Mouse (Mus musculus) B cell, adult 2 months (primary cell): ENCODE results near the gene Celf2.

Source experiments
- DNase-seq, 2 experiments: peaks; one replicate each; pipeline ENCODE4 v3.0.0; 2022

The Celf2 gene

DNA sequence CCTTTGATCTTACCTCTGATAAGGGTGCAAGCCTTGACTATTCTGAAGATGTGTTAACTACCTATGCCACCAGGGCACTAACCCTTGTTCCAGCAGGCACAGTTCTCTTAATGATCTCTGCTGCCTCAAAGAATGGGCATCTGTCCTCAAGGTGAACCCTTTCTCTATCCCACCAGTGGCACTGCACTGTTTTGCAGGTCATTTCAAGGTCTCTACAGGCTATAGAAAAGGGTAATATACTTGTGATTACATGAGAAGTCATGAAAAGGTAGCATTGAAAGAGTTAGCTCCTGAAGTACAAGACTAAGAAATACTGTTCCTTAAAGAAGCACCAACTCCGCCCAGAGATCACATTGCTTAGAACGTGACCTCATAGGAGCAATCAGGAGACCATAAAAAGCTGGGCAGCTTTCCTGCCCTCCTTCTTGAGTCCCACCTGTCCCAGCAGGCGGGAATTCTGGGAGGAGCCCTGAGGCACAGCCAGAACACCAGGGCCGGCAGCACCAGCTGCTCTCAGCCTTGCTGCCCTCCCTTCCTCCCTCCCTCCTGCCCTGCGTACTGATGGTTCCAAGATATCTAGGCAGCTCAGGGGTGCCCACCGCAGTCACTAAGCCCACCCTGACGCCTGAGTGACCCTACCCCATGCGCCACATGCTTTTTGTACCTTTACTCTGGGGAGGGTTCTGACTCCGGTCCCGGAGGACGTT is 788.5 kb downstream of the Celf2 start:
- DNase-seq = peak; percentile 64 to 70

DNA sequence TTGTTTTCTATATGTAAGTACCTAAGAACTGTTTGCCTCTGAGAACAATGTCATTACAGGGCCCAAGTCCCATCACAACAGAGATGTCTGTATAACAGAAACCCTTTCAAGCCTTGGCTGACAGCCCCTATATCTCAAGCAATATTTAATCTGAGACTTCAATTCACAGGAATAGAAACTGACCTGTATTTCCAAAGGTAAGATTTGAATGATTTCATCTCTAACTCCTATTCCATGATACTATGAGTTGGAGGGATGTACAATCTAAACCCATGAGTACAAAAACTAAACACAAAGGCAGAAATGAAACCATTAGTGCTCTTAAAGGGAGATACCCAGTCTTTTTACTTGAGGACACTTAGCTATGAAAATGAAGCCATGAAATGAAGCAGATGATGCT is 790.5 kb downstream of the Celf2 start:
- no peak for DNase-seq

DNA sequence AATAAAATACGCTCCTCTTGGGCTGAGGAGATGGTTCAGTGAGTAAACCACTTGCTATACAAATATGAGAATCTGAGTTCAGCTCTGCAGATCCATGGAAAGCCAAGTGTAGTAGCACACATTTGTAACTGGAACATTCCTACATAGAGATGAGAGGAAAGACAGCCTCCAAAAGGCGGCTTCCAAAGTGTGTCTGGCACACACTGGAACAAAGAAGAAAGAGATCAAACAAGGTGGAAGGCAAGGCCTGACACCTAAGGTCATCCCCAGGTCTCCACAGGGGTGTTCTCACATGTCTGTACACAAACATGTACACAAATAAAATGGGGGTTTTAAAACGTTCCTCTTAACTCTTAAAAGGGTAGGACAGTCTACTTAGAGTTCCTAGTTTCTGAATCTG is 791.4 kb downstream of the Celf2 start:
- no peak for DNase-seq

DNA sequence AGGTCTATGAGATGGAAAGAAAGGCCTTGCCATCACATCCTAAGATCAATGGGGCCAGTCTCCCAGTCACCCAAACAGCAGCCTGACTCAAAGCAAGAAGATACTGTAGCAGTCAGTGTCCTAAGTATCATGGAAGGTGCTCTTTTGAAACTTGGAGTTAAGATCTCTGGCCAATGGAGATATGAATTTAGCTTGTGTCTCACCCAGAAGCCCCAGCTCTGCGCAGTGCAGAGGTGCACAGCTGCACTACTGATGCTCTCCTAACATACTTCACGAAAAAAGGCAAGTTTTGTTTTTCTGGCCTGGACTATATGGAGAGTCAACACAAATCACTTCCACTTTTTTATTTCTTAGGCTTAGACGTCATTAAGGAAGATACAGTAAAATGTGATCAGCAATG is 793.8 kb downstream of the Celf2 start:
- no peak for DNase-seq

DNA sequence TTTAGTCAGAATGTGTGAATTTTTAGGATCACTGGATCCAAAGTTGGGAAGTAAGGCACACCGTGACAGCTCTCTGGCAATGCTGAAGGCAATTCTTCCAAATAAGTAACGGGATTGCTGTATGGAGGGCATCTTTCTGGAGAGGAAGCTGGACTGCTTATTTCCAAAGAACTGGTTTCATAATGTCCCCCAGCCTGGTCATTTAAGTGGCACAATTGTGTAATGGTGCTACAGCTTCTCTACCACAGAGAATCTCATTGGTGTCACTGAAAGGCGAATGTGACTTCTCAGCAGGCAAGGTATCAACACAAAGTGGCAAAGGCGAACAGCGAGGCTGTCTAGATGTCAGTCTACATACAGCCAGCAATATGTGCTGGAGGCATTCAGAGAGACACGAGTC is 795.8 kb downstream of the Celf2 start:
- no peak for DNase-seq

DNA sequence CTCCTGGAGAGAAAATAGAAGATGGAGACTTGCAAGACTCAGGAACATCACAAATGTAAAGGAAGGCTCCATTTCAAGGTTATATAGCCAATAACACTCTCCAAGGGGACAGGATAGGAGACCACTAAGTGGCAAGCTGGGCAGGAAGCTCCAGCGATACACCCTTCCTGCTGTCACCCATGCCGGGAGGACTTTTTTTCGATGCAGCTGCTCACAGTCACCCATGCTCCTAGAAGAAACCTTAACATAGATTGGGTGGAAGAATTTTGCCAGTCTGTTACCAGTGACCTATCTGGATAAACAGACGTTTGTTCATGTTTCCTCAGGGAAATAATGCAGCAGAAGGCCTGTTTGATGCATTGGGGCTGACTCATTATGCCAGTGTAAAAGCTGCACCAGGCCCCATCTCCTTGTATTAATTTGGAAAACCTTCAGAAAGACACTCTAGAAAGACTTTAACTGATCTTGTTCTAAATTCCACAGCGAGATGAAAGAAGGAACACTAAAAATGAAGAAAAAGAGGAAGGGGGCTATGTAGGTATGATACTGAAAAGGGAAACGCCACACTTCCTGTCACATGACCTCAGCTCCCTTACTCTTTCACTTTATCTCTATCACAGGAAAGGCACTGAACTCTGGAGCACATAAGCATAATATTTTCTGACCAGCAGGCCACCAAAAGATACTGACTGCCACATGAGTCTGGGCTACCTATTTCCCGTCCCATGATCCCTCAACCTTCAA is 798.5 kb downstream of the Celf2 start:
- DNase-seq = peak; percentile 64 to 70

DNA sequence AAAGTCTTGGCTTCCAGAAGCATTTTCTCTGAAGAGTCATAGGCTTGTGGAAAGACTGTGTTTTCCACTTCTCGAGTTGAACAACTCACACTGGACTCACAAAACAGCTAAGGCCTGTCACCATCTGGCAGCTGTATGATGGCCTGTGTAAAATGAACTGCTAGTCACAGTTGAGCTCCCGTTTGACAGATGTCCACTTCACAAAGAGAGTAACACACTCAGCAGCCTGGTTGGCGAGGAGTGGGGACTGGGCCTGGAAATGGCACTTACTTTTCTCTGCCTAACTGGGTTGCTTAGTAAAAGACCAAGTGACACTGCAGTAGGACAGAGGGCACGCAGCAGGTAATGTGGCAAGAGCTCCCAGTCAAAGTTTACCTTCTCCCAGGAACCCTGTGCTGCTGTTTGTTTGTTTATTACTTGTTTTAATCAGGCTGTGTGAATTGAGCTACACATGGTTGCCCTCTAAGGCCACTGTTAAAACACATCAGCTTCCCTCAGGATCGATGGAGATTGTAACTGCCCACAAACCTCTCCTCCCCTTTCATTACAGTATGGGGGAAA is 801.3 kb downstream of the Celf2 start:
- DNase-seq = peak in 1 of 2 experiments; percentile 19

DNA sequence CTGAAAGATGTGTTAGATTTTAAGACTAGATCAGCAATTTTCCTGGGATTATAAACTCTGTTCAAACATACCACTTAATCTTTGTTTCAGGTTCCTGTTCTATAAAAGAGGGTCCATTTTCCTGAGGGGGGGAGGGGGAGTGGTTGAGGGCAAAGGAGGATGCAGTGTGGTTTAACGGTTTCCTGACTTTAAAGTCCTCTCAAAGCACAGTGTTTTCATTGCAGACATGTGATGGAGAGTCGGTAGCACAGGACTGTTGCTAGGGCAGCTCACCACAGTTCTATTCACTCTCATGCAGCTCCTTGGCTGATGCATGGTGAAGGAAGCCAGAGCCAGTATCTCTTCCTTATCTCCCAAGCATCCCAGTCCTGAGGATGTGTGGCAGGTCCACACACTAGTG is 802.1 kb downstream of the Celf2 start:
- DNase-seq = peak; percentile 65 to 74

DNA sequence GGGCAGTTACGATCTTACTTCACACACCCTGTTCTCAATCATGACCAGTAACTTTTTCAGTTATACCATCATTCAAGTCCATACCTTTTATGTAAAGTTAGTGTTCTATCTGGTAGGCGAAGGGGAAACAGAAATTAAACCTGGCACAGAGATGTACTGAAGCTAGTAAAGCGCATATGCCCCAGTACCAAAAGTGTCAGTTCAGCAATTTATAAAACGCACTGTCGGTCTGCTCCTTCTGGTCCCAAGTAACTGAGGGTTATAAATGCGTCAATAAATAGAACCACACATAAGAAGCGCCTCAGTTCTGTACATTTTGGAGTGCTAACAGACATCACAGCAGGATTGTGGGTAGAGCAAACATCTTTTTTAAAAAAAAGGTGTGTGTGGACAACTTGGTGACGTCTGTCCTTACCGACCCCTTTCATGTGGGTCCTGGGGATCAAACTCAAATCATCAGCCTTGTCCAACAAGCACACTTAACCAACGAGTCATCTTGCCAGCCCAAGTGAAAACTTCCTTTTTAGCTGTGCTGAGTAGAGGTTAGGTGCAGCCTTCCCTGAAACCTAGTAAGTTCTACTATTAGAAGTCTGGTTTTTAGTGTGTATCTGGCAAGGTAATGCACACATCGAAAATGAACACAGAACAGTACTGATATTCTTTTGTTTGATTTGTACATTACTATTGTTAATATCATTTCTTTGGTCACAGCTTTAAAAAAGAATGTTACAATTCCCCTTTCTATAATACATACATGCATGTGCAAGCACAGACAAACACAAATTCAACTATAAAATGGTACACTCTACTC is 803.2 kb downstream of the Celf2 start:
- peak; percentile 27 to 38 for DNase-seq

DNA sequence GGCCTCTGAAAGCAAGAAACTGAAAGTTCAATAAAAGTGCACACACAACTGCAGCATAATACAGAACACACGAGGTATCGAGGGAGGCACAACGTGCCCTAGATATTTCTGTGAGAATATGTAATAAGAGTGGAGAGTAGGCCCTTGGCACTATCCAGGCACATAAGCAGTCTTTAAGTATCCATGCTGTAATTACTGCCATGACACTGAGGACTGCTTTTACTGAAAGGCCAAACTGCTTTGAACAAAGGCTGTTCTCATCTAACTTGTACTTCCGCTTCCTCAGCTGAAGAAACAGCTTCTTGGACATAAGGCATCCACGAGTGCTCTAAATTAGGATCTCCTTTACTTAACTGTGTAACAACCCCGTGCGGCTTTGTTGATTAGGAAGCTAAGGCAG is 803.9 kb downstream of the Celf2 start:
- peak in 1 of 2 experiments; percentile 31 for DNase-seq

DNA sequence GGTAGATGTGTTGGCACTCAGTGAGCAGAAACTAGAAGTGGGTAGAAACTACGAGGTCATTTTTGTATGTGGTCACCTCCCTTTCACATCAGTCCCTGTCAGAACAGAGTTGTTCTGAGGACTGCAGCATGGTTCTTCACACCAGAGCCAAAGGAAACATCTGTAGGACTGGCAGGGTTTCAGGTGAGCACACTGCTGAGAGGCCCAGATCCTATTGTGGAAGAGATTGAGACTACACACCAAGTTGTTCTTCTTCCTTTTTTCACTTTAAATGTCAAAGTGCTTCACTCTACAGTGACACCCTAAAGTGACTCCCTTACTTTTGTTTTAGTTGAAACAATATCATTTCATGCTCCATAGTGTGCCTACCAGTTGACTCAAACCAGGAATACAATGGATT is 804.6 kb downstream of the Celf2 start:
- DNase-seq = no peak

DNA sequence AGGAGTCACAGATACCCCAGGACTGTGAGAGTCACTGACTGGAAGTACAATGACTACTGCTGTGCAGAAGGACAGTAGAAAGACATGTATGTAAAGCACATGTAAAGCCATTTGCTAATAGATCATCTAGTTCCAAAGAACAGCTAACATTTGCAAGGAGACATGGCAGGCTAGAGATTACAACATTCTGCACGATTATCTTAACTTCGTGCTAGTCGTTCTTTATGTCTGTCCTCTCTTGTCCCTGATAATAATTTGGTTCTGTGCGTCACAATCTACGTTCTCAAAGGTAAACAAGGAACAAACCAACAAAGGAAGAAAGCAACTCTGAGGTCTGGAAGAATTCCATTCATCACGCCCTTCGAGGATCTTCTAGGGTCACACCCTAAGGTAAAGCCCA is 805.0 kb downstream of the Celf2 start:
- no peak for DNase-seq

DNA sequence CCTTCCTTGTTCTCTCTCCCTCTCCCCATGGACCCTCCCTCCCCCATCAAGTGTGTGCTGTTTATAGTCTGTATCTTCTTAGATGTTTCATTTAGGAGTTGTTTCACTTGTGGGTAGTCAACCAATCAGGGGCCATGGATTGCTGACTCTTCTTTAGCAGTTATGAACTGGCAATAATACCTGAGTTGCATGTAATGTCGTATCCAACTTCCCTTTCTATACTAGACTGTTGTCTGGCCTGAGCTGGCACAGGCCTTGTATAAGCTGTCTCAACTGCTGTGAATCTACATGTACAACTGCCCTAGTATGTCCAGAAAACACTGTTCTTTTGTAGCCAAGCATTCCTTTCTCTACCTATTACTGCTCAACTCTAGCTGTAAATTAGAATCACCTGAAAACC is 813.0 kb downstream of the Celf2 start:
- DNase-seq = peak in 1 of 2 experiments; percentile 38

DNA sequence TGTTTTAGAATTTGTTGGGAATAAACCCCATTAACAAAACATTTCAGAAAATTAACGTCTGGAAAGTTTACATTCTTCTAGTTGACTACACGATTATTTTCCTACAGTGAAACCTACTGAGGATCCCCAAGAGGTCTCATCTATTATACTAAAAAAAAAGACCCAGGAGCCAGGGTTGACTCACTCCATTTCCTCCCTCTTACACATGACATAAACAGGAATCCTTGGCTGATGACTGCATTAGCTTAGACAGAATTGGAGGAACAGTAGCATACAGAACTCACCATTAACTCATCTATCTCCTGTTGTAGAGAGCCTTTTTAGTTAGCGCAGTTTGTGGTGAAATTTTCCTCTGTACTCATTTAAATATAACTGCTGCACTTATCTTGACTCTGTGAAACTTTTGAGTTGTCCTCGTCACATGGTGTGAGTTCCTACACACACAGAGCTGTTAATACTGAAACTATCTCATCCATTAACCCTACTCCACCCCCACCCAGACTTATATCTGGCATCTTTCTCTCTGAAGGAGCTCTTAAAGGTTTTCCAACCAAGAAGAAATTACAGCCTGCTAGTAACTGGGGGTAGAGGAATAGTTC is 813.9 kb downstream of the Celf2 start:
- no peak for DNase-seq

DNA sequence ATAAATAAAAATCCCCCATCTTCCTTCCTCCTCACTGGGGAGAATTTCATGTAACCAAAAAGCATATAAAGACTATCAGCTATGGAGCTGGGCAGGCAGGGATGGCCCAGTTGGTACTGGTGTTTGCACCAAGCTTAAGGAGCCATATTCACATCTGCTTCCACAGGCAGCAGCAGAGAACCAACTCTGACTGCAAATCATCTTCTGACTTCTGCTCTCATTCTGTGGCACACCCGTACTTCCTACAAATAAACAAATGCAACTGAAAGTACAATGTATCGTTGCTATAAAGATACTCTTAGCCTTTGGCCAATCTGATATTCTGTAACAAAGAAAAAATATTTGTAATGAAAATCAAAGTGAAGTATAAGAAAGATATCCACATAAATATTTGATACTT is 819.7 kb downstream of the Celf2 start:
- no peak for DNase-seq

DNA sequence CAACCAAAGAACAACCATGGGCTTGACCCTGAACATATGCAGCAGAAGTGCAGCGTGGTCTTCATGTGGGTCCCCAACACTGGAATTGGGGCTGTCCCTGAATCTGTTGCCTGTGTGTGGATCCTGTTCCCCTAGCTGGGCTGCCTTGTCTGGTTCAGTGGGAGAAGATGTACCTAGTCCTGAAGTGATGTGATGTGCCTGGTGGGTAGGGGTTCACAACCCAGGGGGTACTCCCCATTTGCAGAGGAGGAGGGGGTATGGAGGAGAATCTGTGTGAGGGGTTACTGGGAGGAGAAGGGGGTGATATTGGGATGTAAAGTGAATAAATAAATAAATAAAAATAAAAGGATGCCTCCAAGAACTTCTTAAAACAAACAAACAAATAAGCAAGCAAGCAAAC is 831.1 kb downstream of the Celf2 start:
- DNase-seq = no peak

DNA sequence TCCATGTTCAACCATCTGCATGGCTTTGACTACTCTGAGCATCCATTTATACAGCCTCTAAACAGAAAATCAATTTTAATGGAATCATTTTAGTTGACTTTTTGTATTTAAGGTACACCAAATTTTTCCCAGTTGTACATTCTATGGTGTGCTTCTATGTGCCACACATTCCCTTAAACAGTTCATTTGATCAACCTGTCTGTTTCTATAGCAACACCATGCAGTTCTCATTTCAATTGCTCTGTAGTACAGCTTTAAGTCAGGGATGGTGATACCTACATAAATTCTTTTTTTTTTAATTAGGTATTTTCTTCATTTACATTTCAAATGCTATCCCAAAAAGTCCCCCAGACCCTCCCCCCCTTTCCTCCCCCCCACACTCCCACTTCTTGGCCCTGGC is 831.9 kb downstream of the Celf2 start:
- DNase-seq = no peak

DNA sequence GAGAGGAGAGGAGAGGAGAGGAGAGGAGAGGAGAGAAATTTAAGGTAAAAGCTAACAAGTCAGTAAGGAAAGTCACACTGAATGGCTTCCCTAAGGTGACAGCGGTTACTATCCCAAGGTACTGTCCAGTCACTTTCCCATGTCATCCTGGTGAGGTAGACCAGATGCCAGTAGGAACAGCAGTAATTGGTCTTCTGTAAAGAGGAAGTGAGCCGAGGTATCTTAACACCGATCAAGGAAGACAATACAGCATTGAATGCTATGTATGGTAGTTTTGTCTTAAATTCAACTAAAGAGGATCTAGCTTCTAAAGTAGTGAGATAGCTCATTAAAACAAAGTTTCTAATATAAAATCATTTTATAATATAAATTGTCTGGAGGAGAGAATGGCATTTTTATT is 835.0 kb downstream of the Celf2 start:
- peak in 1 of 2 experiments; percentile 31 for DNase-seq

DNA sequence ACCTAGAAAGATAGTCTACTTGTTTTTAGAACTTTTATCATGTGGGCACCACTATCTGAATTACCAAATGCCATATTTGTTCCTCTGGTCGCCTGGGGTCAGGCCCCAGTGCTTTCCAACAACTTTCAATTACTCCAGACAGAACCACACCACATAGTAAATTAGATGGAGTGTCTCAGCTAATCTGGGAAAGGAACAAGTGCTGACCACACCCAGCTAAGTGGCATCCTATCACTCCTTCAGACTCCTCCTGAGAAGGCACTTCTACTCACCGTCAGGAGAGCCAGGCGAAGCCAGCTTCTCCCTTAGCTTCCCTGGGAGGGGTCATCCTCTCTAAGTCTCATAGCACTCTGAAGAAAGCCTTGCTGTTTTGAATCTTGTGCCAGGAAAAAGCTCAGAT is 835.9 kb downstream of the Celf2 start:
- no peak for DNase-seq

DNA sequence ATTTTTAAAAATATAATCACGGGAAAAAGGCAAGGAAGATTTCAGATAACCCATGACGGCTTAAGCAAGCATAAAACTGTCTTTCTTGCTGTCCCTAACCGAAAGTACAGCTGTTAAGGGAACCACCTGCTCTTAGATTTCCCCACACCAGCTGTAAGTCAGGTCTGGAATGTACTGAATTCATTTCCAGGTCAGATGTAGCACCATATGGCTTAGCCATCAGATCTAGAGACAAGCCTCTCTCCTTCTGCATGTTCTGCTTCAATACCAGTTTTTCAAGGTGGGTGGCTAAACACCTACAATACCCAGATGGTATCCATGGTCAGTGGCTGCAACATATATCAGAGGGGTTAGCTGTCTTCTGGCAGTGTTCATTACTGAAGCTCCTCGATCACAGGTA is 841.8 kb downstream of the Celf2 start:
- no peak for DNase-seq

DNA sequence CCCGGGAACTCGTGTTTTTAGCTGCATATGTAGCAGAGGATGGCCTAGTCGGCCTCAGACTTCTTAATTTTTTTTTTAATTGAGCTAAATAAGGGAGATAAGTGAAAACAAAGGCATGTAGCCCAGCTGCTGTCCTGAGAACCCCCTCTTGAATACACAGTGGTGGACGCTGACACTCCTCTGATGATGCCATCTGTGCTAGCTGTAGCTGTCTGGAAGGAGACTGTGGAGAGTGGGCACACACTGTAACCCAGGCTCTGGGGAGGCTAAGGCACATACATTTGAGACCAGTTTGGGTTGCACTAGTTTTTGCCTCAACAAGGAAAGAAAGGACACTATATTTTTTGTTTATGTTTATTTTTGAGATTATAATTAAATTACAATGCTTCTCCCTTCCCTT is 849.5 kb downstream of the Celf2 start:
- DNase-seq = no peak

DNA sequence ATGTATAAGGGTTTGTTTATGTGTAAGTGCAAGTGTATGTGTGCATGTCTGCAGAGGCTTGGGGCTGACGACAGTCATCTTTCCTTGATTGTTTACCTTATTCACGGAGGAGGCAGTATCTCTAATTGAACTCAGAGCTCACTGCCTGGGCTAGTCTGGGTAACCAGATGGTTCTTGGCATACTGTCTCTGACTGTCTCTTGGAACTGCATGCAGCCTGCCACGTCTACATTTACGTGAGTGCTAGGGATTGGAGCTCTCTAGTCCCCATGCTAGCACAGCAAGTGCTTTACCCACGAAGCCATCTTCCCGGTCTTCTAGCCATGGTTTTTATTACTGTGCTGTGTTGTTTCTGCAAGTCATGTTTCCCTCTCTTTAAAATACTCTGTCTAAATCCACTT is 855.6 kb downstream of the Celf2 start:
- DNase-seq = no peak

DNA sequence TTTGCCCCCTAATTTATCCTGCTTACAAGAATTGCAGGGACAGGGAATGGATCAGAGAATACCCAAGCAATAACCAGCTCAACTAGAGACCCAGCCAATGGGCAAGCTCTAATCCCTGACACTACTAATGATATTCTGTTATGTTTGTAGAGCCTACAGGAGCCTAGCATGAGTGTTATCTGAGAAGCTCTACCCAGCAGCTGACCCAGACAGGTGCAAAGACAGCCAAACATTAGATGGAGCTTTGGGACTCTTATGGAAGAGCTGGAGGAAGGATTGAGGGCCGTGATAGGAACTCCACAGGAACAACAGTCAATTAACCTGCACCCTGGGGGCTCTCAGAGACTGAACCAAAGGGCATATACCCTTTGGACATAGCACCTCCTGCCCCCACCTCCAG is 857.7 kb downstream of the Celf2 start:
- no peak for DNase-seq
